Mouse (Mus musculus): ENCODE measurements around the gene Vps26a.

GRCm38 (mm10) chr10:62461321-62461720 lies 25.3 kb downstream of the Vps26a start:
- TF ChIP-seq EP300 (optimal IDR thresholded peaks at IDR 0.05) (no peak), CTCF (IDR thresholded peaks at IDR 0.05; ENCODE audit: low read depth) (no peak)
